In the genomic region with DNA sequence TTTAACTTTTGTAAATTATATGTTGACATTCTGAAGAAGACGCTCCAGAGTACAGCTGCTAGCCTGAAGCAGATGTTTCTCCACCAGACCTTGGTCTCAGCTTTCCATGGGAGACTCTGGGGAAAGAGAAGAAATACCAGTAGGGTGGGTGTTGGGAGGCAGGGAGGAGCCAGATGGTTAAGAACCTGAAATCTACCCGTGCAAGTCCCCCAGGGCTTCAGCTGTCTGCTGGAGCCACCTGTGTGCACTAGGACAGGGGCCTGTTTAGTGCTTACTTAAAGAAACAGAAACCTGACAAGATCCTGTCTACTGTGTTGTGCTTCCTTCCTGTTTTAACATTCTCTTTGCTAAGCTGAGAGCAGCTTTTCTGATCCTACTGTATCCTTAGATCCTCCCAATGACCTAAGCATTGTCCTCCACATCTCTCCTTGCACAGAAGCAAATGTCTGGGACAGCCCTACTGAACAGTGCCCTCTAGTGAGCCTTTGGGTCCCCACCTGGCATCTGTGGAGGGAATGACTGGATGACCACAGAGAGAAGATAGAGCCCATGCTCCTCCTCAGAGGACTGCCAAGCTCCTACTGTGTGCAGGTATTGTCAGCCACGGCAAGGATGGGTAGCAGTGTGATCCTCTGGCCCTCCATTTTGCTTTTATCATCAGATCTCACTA, we compare ENCODE assay signal across 8 mouse cellular contexts.
A peak's percentile ranks its signal among the peaks of the same experiment; 100 is the strongest.
DNase-seq lines count a peak whose midpoint lies in the region; ATAC-seq lines count a peak whose summit lies in the region.

No protein-coding gene starts in this region.

- no peak for ATAC-seq in cerebellum, adult (ENCODE audit: insufficient number of reproducible peaks, low FRiP score, low TSS enrichment)

- peak; percentile 11 for DNase-seq in cerebellum, adult 11 months
- peak; percentile 47 for DNase-seq in ovary, postnatal 36 days (ENCODE audit: low spot score)
- DNase-seq in ovary, postnatal 10 days (ENCODE audit: low spot score) = no peak
- DNase-seq in cerebellum, postnatal 10 days = peak; percentile 77 to 79
- peak; percentile 9 for DNase-seq in induced T-regulatory cell, adult 2 months (ENCODE audit: low read depth)
- DNase-seq in lung, postnatal 25 days (ENCODE audit: low spot score) = peak; percentile 43
- no peak for DNase-seq in c-Kit-positive CD71-positive TER-119-positive erythroid progenitor cells, embryonic 14.5 days (ENCODE audit: low spot score)

Comparison
In these comparisons a context has a peak if more than half of its experiments do, and no peak if none do; other contexts are left out.
1. DNase-seq: peak in cerebellum, adult 11 months (single experiment), ovary, postnatal 36 days (single experiment), cerebellum, postnatal 10 days (2 of 2), induced T-regulatory cell, adult 2 months (single experiment) and lung, postnatal 25 days (single experiment); none in ovary, postnatal 10 days (single experiment) and c-Kit-positive CD71-positive TER-119-positive erythroid progenitor cells, embryonic 14.5 days (single experiment).